Mouse (Mus musculus) heart, adult 9 months (tissue): ENCODE measurements around the gene A830018L16Rik.
"Not testable (repeated sequence)": the region's sequence is repeated elsewhere in the genome, so short reads cannot be mapped to it uniquely, and the experiment has no call there.

ENCODE experiments used
- DNase-seq, 2 experiments: peaks; one replicate each; pipeline ENCODE4 v3.0.0; 2022; ENCODE audit warnings: low spot score in 2 of 2

A830018L16Rik gene

DNA sequence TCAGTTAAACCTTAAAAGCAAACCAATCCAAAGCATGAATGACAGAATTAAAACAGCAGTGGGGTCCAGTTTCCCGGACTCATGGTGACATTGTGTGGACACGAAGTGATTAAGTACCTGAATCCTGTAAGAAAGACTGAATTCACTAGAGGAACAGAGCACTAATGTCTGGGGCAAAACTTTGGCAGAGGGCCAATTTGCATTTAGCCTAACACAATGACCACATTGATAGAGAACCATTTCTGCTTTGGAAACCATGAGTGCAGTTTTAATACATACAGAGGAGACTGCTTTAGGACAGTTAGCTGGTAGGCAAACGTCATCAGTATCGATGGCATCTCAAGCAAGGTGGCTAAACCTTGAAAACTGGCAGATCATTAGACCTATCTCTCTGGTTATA lies 586.7 kb downstream of the A830018L16Rik start:
- DNase-seq, result no peak

DNA sequence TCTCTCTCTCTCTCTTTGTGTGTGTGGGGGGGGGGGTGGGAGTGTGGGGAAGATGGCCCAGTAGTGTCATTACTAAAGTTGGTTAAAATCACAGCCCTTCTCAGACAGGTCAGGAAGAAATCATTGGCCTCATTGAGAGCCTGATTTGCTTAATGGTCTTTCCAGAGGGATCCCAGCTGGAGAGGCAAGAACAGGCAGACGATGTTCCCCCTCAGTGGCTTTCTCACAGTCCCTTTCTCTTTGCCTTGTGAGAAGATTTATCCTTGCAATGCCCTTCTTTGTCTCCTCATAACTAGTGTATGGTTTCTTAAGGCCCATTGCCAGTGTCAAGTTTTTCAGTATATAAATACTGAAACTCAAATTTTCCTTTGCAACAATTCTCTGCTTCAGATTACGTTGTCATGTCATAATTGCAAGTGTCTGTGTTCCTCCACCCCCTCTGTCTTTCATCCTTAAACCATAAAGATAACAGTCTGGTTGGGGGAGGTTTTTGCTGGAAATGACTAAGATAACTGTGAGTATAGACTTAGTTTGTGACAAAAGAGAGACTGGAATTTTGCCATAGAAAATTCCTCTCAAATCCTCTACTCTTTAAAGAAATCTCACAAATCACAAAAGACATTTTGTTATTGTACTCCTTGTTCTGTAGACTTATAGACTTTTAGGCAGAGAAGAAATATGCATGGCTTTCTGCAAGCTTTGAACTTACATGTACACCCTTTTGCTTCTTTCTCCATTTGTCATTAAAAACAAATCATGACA lies 595.1 kb downstream of the A830018L16Rik start:
- no peak for DNase-seq

DNA sequence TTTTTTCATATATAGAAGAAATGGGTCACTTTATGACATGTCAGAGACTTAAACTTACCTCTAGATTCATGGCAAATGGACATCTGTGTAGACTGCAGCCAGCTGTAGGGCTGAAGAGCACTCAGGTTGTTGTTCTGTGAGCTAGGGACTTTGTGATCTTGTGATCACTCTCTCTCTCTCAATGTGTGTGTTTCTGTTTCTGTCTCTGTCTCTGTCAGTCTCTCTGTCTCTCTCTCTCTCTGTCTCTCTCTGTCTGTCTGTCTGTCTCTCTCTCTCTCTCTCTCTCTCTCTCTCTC lies 595.6 kb downstream of the A830018L16Rik start:
- DNase-seq, result no peak

DNA sequence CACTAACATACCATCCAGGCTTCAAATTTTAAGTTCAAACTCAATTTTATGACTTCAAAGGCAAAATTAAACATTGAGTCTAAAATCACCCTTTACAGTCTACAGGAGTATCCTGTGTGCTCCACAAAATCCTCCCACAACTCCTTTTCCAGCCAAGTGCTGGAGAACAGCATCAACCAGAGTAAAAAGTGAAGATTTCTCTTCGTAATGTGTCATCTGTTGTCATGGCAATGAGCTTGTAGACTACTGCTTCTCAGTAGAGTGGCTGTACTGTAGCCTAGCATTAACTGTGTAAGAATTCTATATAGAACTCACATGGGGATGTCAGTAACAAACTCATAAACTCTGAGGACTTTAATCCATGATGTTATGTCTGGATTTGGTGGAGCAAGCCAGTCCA lies 596.7 kb downstream of the A830018L16Rik start:
- no peak for DNase-seq

DNA sequence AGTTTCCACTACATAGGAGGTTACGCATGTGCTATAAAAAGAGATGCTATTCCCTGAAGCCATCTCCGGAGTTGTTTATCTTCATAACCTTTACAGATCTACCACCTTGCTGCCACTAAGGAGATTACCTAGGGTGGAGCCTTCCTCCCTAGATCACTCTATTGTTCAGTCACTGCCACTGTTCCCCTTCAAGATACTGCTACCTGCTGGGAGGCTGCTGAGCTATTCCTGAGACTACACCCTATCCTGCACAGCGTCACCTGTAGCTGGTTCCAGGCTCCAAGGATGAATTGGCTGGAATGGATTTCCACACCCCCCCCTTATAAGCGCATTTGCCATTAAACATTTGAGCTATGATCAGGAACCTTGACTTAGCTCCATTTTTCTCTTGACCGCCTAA lies 606.7 kb downstream of the A830018L16Rik start:
- DNase-seq, result not testable (repeated sequence)
